Mouse (Mus musculus) ES-CJ7 (cell line): ENCODE measurements around the gene Crtap.

Experiments used
- DNase-seq: peaks from one replicate; pipeline ENCODE4 v3.0.0; 2011; ENCODE audit warnings: low read depth, low spot score

Gene Crtap

GRCm38 (mm10) chr9:114326011-114326748 is 64.3 kb downstream of the Crtap start:
- DNase-seq, result no peak
